Mouse (Mus musculus) ES-Bruce4 (cell line): ENCODE results near the gene Defa22.
"Not testable (repeated sequence)": the region's sequence is repeated elsewhere in the genome, so short reads cannot be mapped to it uniquely, and the experiment has no call there.

Source experiments
- CTCF ChIP-seq: IDR thresholded peaks from one replicate; pipeline ENCODE4 v1.8.1; 2011; ENCODE audit warnings: low read depth, low read length
- POLR2A ChIP-seq: IDR thresholded peaks from one replicate; pipeline ENCODE4 v1.8.1; 2011; ENCODE audit warnings: low read length; ENCODE audit not compliant: insufficient read depth

- not testable (repeated sequence) for TF ChIP-seq CTCF, POLR2A
Measured at GRCm38 (mm10) chr8:21161977-21162376, at the start of gene Defa22.
